Comparison of ENCODE assay signal across 34 mouse cellular contexts in the genomic region with DNA sequence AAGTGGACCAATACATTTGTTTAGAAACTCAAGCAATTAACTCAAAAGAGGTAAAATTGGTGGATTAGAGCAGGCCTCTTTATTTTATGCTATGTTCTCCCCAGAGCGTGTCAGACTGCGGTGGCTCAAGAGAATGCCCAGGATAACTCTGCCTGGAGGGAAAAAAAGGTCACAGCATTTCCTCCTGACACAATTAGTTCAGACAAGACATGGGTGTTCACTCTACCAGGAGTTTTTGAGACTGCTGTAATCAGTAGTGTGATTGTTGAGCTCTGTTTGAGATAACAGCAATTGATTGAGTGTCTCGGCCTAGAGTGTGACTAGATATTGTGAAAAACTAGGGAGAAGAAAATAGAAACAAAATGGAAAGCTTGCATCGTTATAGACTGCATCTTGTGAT.
"Had no signal": no experiment of that assay in that cellular context is flagged by ENCODE, and none has a peak within 500 bp of the region (broad histone marks: within the 10 kb centered on the region; RNA-seq: fewer than 3 reads in every experiment).

No protein-coding gene starts in this region.

- H3K36me3 ChIP-seq: heart, embryonic 10.5 days; heart, embryonic 12.5 days; heart, embryonic 13.5 days; heart, embryonic 15.5 days; hindbrain, embryonic 10.5 days; hindbrain, embryonic 12.5 days; hindbrain, embryonic 13.5 days; hindbrain, embryonic 15.5 days; kidney, embryonic 15.5 days had no signal

- ATAC-seq: hindbrain, embryonic 16.5 days; hindbrain, postnatal 0 days; inflammation-experienced regulatory T-cells, adult 6 months; intestine, embryonic 16.5 days; intestine, postnatal 0 days had no signal

- H3K9me3 ChIP-seq: heart, embryonic 10.5 days; heart, embryonic 12.5 days; heart, embryonic 13.5 days; heart, embryonic 15.5 days; hindbrain, embryonic 10.5 days; hindbrain, embryonic 12.5 days; hindbrain, embryonic 13.5 days; hindbrain, embryonic 15.5 days; kidney, embryonic 15.5 days had no signal

- H3K27me3 ChIP-seq: heart, embryonic 12.5 days; heart, embryonic 13.5 days; heart, embryonic 15.5 days; hindbrain, embryonic 12.5 days; hindbrain, embryonic 13.5 days; hindbrain, embryonic 15.5 days; kidney, embryonic 15.5 days had no signal

- H3K4me1 ChIP-seq: heart, embryonic 10.5 days; heart, embryonic 12.5 days; heart, embryonic 13.5 days; heart, embryonic 15.5 days; hindbrain, embryonic 10.5 days; hindbrain, embryonic 12.5 days; hindbrain, embryonic 13.5 days; hindbrain, embryonic 15.5 days; kidney, embryonic 15.5 days had no signal

- H3K4me3 ChIP-seq: heart, embryonic 10.5 days; heart, embryonic 12.5 days; heart, embryonic 13.5 days; heart, embryonic 15.5 days; hindbrain, embryonic 10.5 days; hindbrain, embryonic 12.5 days; hindbrain, embryonic 13.5 days; hindbrain, embryonic 15.5 days; kidney, embryonic 15.5 days; layer of hippocampus, adult 2 months had no signal

- H3K4me2 ChIP-seq: heart, embryonic 11.5 days; heart, embryonic 12.5 days; heart, embryonic 13.5 days; heart, embryonic 15.5 days; hindbrain, embryonic 12.5 days; hindbrain, embryonic 13.5 days; hindbrain, embryonic 14.5 days; hindbrain, embryonic 15.5 days; kidney, embryonic 15.5 days had no signal

- H3K27ac ChIP-seq: heart, embryonic 10.5 days; heart, embryonic 13.5 days; heart, embryonic 15.5 days; hindbrain, embryonic 10.5 days; hindbrain, embryonic 12.5 days; hindbrain, embryonic 13.5 days; hindbrain, embryonic 14.5 days; hindbrain, embryonic 15.5 days; hindbrain, postnatal 0 days; kidney, embryonic 15.5 days; kidney, postnatal 0 days; layer of hippocampus, adult 2 months had no signal

- H3K9ac ChIP-seq: heart, embryonic 12.5 days; heart, embryonic 13.5 days; heart, embryonic 15.5 days; hindbrain, embryonic 12.5 days; hindbrain, embryonic 13.5 days; hindbrain, embryonic 14.5 days; hindbrain, embryonic 15.5 days; kidney, embryonic 15.5 days had no signal

- DNase-seq: heart, postnatal 10 days; heart, postnatal 14 days; heart, postnatal 36 days; heart, postnatal 4 days; kidney, adult 11 months; kidney, adult 18-20 months; kidney, adult 2 months; kidney, adult 8-10 months; kidney, adult 9 months; kidney, postnatal 10 days; kidney, postnatal 14 days; kidney, postnatal 25 days; kidney, postnatal 36 days; kidney, postnatal 4 days; layer of hippocampus, adult 9-11 months; layer of hippocampus, postnatal 36 days had no signal
